Mouse (Mus musculus) left cerebral cortex, postnatal 4 days (tissue): ENCODE data around the gene Lrrc8c. TPM values are rescaled to one million over a fixed set of nuclear protein-coding genes. Genes with fewer than 3 reads are reported as not detected.

Experiments
- DNase-seq: peaks from one replicate; pipeline ENCODE4 v3.0.0-alpha.2; 2022
- intact Hi-C: fragments of 180-260 bp; cut with DNase I; formaldehyde crosslinking; loops from one replicate; pipeline ENCODE4 v1.15.1; 2025
- total RNA-seq, 2 experiments: library from RNA; stranded (reverse); gene quantifications; 2 replicates each; pipeline ENCODE4 v1.2.3; 2021

Gene Lrrc8c
- total RNA-seq, 2 experiments from 2014 or later = 24.3 to 27.2 TPM

DNA sequence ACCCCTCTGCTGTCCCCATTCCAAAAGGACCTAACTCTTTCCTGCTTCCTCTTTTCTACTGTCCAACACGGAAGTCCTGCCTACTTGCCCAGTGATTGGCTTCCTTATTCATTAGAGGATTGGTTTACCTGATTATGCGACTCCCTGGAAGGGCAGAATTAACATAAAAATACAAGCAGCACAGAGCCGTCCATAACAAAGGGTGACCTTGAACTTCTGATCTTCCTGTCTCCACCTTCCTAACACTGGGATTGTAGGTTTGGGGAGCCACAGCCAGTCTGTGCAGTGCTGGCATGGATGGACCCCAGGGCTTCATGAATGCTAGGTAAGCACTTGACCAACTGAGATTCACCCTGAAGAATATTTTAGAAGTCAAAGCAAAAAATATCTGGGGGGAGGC, 25.9 kb downstream of the Lrrc8c start:
- intact Hi-C loops = no loop called here
- DNase-seq = no peak

DNA sequence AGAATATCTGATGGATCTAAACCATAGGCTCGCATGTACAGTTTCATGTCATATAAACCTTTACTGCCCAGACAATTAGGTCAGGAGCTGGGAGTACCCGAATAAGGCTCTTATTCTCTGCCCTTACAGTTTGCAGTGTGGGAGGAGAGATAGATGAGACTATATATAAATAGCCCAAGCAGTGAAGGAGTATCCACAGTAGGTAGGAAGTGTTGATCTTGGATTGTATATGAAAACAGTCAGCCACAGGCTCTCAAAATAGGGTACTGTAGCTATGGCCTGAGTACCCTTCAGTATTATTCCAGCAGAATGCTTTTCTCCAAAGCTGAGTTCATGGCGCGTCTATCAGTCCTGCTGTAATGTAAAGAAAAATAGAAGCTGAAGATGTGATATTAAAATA, 27.9 kb downstream of the Lrrc8c start:
- intact Hi-C loops = no loop called here
- no peak for DNase-seq

DNA sequence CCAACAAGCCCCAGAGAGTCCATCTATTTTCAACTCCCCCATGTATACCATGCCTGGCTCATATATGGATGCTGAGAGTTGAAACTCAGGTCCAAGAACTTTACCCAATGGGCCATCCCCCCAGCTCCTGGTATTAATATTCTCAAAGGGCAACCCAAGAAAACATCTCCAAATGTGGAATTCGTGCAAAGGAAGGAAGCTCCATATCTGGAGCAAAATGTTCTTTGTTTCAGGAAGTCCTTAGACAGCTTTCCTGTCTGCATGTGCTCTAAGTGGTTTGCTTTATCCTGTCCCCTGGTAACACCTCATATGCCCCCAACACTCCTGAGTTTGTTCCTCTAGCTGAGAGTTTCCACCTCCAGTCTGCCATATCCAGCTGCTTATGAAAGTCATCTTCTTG, 32.6 kb downstream of the Lrrc8c start:
- no peak for DNase-seq
- intact Hi-C loops = no loop called here

- intact Hi-C loops = no loop called here
- DNase-seq = no peak
Observed at GRCm38 (mm10) chr5:105556291-105556690, 37.1 kb downstream of the Lrrc8c start.

- no peak for DNase-seq
- intact Hi-C loops = no loop called here
Observed at GRCm38 (mm10) chr5:105557346-105557745, 38.2 kb downstream of the Lrrc8c start.

- intact Hi-C loops = no loop called here
- peak; percentile 55 for DNase-seq
Observed at GRCm38 (mm10) chr5:105557777-105558240, 38.6 kb downstream of the Lrrc8c start.

DNA sequence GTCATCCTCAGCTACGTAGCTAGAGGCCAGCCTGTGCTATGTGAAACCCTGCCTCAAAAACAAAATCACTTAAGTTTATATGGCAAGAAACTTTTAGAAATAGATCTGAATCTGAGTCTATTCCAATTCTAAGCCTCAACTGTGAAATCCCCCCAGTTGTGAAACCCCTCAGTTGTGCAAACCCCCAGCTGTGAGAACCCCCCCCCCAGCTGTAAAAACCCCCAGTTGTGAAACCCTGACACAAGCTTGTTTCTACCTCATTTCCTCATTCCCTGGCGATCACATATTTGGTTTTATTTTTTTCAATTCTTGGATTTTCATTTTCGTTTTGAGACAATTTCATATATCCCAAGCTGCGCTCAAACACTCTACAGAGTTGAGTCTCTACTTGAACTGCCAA, 39.3 kb downstream of the Lrrc8c start:
- intact Hi-C loops = no loop called here
- no peak for DNase-seq

- intact Hi-C loops = no loop called here
- DNase-seq = no peak
Observed at GRCm38 (mm10) chr5:105561926-105562325, 42.7 kb downstream of the Lrrc8c start.

GRCm38 (mm10) chr5:105564761-105565160, 45.6 kb downstream of the Lrrc8c start:
- DNase-seq = no peak
- intact Hi-C loops = no loop called here

DNA sequence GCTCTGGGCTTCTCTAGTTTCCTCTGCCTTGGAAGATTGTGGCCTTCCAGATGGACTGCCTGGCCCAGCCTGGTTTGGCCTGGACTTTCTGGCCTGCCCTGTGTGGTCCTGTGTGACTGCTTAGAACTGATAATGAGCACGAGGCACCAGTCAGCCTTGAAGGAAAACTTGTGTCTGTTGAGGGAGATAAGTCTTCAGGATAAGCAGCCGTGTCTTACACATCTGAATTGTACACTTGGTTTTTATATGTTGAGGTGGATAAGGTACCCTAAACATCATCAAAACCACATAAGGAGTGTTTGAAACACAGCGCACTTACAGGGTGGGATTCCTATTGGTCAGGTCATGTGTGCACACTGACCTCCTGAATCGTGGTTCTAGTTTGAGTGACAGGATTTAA, 46.6 kb downstream of the Lrrc8c start:
- DNase-seq = no peak
- intact Hi-C loops = no loop called here

- intact Hi-C loops = no loop called here
- no peak for DNase-seq
Observed at GRCm38 (mm10) chr5:105566852-105567412, 47.7 kb downstream of the Lrrc8c start.

- intact Hi-C loops = no loop called here
- no peak for DNase-seq
Observed at GRCm38 (mm10) chr5:105568043-105568747, 49.0 kb downstream of the Lrrc8c start.

GRCm38 (mm10) chr5:105569168-105569567, 50.0 kb downstream of the Lrrc8c start:
- DNase-seq = no peak
- intact Hi-C loops = no loop called here

- DNase-seq = no peak
- intact Hi-C loops = no loop called here
Observed at GRCm38 (mm10) chr5:105572160-105572692, 53.0 kb downstream of the Lrrc8c start.

GRCm38 (mm10) chr5:105572876-105573275, 53.7 kb downstream of the Lrrc8c start:
- intact Hi-C loops = no loop called here
- no peak for DNase-seq

DNA sequence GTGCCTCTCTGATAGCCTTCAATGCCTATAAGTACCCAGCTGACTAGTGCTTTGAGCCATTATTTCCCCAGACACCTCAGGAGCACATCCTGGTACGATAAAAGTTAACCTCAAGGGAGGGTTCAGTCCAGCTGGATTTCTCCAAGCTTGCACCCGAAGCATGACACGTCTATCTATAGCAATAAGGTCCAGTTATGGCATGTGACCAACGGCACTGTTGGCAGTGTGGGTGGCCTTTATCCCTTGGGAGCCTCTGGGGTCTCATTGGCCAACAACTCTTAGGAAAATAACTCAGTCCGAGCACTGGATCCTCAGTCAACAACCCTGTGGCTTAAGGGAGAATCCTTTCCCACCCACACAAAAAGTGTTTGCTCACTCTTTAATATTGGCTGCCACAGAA, 55.6 kb downstream of the Lrrc8c start:
- intact Hi-C loops = no loop called here
- no peak for DNase-seq

- intact Hi-C loops = no loop called here
- peak; percentile 5 for DNase-seq
Observed at GRCm38 (mm10) chr5:105575839-105576238, 56.7 kb downstream of the Lrrc8c start.

- DNase-seq = no peak
- intact Hi-C loops = no loop called here
Observed at GRCm38 (mm10) chr5:105580909-105581308, 61.7 kb downstream of the Lrrc8c start.

- DNase-seq = no peak
- intact Hi-C loops = no loop called here
Observed at GRCm38 (mm10) chr5:105585929-105586328, 66.7 kb downstream of the Lrrc8c start.

GRCm38 (mm10) chr5:105586655-105587054, 67.5 kb downstream of the Lrrc8c start:
- intact Hi-C loops = no loop called here
- no peak for DNase-seq

DNA sequence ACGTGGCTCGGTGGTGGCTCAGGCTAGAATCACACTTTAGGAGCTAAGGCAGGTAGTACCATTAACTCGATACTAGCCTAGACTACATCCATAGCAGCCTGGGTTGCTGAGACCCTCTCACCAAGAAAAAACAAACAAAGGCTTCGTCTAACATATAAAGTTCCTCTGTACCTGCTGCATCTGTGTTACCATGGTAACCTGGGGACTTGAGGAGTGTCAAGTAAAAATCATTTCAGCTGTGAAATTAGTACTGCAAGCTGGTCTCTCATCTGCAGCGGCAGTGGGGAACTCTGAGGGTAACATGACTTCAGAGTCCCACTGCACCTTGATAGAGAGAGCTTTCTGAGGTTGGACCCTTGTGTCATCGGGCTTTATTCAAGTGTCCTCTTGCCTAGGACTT, 68.3 kb downstream of the Lrrc8c start:
- intact Hi-C loops = no loop called here
- DNase-seq = no peak

- DNase-seq = no peak
- intact Hi-C loops = no loop called here
Observed at GRCm38 (mm10) chr5:105588683-105589082, 69.5 kb downstream of the Lrrc8c start.
